Mouse (Mus musculus) bone marrow macrophage, adult 2 months (primary cell): ENCODE measurements around the gene Tha1. TPM values are rescaled to one million over a fixed set of nuclear protein-coding genes. Genes with fewer than 3 reads are reported as not detected.
A peak's percentile ranks its signal among the peaks of the same experiment; 100 is the strongest.

Source experiments
- H3K27ac ChIP-seq: 2 replicates; pipeline ENCODE4 v1.5.1; 2012; ENCODE audit warnings: low read depth, low read length; ENCODE audit not compliant: insufficient read depth
- H3K4me1 ChIP-seq: 2 replicates; pipeline ENCODE4 v1.6.1; 2012; ENCODE audit warnings: low read length; ENCODE audit not compliant: control insufficient read depth, insufficient read depth
- H3K4me3 ChIP-seq: 2 replicates; pipeline ENCODE4 v1.5.1; 2012; ENCODE audit warnings: mild to moderate bottlenecking, low read length, moderate library complexity; ENCODE audit not compliant: insufficient read depth
- CTCF ChIP-seq: IDR thresholded peaks from 2 replicates; pipeline ENCODE4 v1.5.1; 2012; ENCODE audit warnings: low read depth, mild to moderate bottlenecking, low read length, moderate library complexity
- POLR2A ChIP-seq: IDR thresholded peaks from 2 replicates; pipeline ENCODE4 v1.6.1; 2012; ENCODE audit warnings: mild to moderate bottlenecking, low read depth, low read length, borderline replicate concordance
- polyA plus RNA-seq: library from polyadenylated mRNA; stranded (reverse); fragments of >200 nt; gene quantifications from 2 replicates; pipeline ENCODE4 v1.2.4, GENCODE M21; 2012; ENCODE audit not compliant: missing spikeins, insufficient read depth, insufficient read length

Gene Tha1
- polyA plus RNA-seq, 1 experiment = 4.5 TPM

GRCm38 (mm10) chr11:117896533-117896932, 23.3 kb upstream of the Tha1 start:
- Histone ChIP-seq H3K4me3 (no peak overlapping the region), H3K27ac (no peak overlapping the region), H3K4me1 (no peaks in the 10 kb centered on the region)
- TF ChIP-seq POLR2A (no peak), CTCF (no peak)

- Histone ChIP-seq H3K27ac (no peak overlapping the region), H3K4me1 (no peaks in the 10 kb centered on the region), H3K4me3 (no peak overlapping the region)
- TF ChIP-seq POLR2A = no peak
- TF ChIP-seq CTCF = no peak
These were observed 21.4 kb upstream of the Tha1 start for GRCm38 (mm10) chr11:117894676-117895075.

GRCm38 (mm10) chr11:117892199-117892598, 18.9 kb upstream of the Tha1 start:
- no peaks in the 10 kb centered on the region for H3K4me1 ChIP-seq
- TF ChIP-seq CTCF = no peak
- no peak for TF ChIP-seq POLR2A
- no peak overlapping the region for H3K4me3 ChIP-seq
- H3K27ac ChIP-seq = no peak overlapping the region

- no peak overlapping the region for H3K27ac ChIP-seq
These were observed 18.4 kb upstream of the Tha1 start for GRCm38 (mm10) chr11:117891581-117892175.

GRCm38 (mm10) chr11:117890519-117891282, 17.4 kb upstream of the Tha1 start:
- Histone ChIP-seq H3K4me3 (no peak overlapping the region), H3K4me1 (no peaks in the 10 kb centered on the region), H3K27ac (no peak overlapping the region)
- TF ChIP-seq CTCF = no peak
- TF ChIP-seq POLR2A = no peak

More at GRCm38 (mm10) chr11:117891581-117892175, 18.4 kb upstream of the Tha1 start:
- TF ChIP-seq CTCF = no peak
- no peak for TF ChIP-seq POLR2A
- Histone ChIP-seq H3K4me1 (no peaks in the 10 kb centered on the region), H3K4me3 (no peak overlapping the region)

- no peak overlapping the region for H3K4me3 ChIP-seq
- no peak for TF ChIP-seq POLR2A
- no peak overlapping the region for H3K27ac ChIP-seq
- no peaks in the 10 kb centered on the region for H3K4me1 ChIP-seq
These were observed 16.6 kb upstream of the Tha1 start for GRCm38 (mm10) chr11:117889887-117890340.

- TF ChIP-seq CTCF = no peak
- TF ChIP-seq POLR2A = no peak
- Histone ChIP-seq H3K4me3 (no peak overlapping the region), H3K4me1 (no peaks in the 10 kb centered on the region), H3K27ac (no peak overlapping the region)
These were observed 15.9 kb upstream of the Tha1 start for GRCm38 (mm10) chr11:117888853-117889822.

GRCm38 (mm10) chr11:117888168-117888852, 15.0 kb upstream of the Tha1 start:
- Histone ChIP-seq H3K4me3 (no peak overlapping the region), H3K27ac (no peak overlapping the region), H3K4me1 (peaks cover 6% of the 10 kb centered on the region)
- TF ChIP-seq POLR2A = no peak
- TF ChIP-seq CTCF = no peak

- H3K4me3 ChIP-seq = no peak overlapping the region
- H3K27ac ChIP-seq = no peak overlapping the region
- H3K4me1 ChIP-seq = peaks cover 25% of the 10 kb centered on the region
- no peak for TF ChIP-seq CTCF
- no peak for TF ChIP-seq POLR2A
These were observed 12.7 kb upstream of the Tha1 start for GRCm38 (mm10) chr11:117886000-117886399.

GRCm38 (mm10) chr11:117882208-117882607, 8.9 kb upstream of the Tha1 start:
- peaks cover 60% of the 10 kb centered on the region for H3K4me1 ChIP-seq
- H3K4me3 ChIP-seq = peak overlapping the region; percentile 14
- peak overlapping the region; percentile 99 for H3K27ac ChIP-seq
- TF ChIP-seq CTCF (no peak), POLR2A (no peak)
